Mouse (Mus musculus): ENCODE data around the gene Lrrn2. TPM values are rescaled to one million over a fixed set of nuclear protein-coding genes. Genes with fewer than 3 reads are reported as not detected.

The Lrrn2 gene
- total and polyA plus RNA-seq, 2 experiments from 2014 or later, result 44.6 to 90.9 TPM

DNA sequence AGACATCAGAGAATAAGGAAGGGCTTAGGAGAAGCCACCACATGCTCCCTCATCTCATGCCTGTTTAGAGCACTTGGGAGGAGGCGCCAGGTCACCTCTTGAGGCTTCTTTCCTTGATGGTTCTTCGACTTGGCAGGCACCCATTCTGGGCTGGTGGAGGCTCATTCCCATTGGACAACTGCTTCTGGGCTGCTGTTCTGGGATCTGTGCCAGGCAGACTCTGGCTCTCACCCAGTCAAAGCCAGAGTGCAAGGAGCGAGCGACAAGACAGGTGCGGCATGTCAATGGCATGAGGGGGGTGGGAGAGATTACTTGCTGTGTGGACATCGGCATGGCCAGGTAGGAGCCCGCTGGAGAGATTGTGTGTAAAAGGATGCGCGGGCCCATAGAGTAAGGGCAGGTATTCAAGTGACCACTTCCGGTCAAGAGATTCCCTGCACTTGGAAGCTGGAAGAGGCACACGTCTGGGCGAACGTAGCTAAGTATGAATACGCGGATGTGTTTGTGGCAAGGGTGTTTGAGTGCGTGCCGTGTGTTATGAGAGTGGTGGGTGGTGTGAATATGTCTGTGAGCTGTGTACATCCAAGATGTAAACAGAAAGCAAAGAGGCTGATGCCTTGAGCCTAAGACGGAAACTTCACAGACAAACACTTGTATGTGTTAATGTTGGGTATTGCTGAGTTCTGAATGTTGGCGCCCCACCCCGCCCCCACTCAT, 35.8 kb upstream of the Lrrn2 start:
- no peaks in the 10 kb centered on the region for H3K36me3 ChIP-seq (ENCODE audit: insufficient read depth)
- ATAC-seq, result peak; percentile 42; the same call in 1 of the 2 replicates
- no peaks in the 10 kb centered on the region for H3K9me3 ChIP-seq (ENCODE audit: low read length)
- WGBS, result 67% methylated on average over 20 of the region's 20 CpGs
- H3K4me3 ChIP-seq (ENCODE audit: low read depth, low read length), result no peak overlapping the region
- peak; percentile 59 for DNase-seq
- no peak overlapping the region for H3K4me2 ChIP-seq (ENCODE audit: low read depth)
- no peaks in the 10 kb centered on the region for H3K4me1 ChIP-seq (ENCODE audit: insufficient read depth)
- TF ChIP-seq CTCF (IDR thresholded peaks at IDR 0.05; ENCODE audit: low read depth), result no peak
- no peak overlapping the region for H3K27ac ChIP-seq (ENCODE audit: low read depth, low read length)
- no peaks in the 10 kb centered on the region for H3K27me3 ChIP-seq (ENCODE audit: insufficient read depth, low read length)
- H3K9ac ChIP-seq, result no peak overlapping the region

DNA sequence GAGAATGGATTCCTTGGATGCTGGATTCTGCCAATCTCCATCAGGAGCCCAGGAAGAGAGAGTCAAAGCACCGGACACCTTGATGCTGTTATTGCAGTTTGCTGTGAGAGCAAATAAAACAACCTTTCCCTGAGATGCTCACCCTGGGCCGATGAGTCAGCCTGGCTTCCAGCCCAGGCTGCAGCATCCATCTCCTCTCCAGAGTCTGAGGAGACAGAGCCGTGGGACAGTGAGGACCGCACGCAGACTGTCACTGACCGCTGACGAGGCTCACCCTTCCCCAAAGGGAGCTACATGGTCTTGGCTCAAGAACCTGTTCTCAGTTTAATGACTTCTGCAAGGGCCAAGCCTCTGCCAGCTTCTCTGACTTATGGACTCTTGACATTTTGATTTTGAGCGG, 34.3 kb upstream of the Lrrn2 start:
- TF ChIP-seq CTCF (IDR thresholded peaks at IDR 0.05; ENCODE audit: low read depth), result no peak
- no peaks in the 10 kb centered on the region for H3K36me3 ChIP-seq (ENCODE audit: insufficient read depth)
- 90% methylated on average over 8 of the region's 8 CpGs for WGBS

DNA sequence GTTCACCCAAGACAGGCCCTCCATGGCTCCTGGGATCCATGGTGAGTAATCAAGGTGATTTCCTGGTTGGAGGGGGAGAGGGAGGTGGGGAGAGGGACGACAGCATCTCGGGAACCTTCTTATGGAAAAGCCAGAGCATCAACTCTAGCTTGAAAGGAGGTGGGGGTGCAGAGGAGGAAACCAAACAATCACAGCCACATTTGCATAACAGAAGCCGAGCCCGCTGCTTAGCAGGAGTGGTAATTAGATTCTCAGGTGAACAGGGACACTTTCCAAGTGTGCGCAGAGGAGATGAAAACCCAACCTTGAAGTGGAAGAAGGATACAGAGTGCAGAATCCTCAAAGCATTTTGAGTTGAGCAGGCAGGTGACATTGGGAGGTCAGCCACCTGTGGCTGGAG, 29.3 kb upstream of the Lrrn2 start:
- Histone ChIP-seq H3K9me3 (ENCODE audit: low read length) (no peaks in the 10 kb centered on the region), H3K27me3 (ENCODE audit: insufficient read depth, low read length) (no peaks in the 10 kb centered on the region), H3K4me1 (ENCODE audit: insufficient read depth) (peaks cover 12% of the 10 kb centered on the region), H3K9ac (no peak overlapping the region; the same call in 1 of the 2 replicates), H3K36me3 (ENCODE audit: insufficient read depth) (no peaks in the 10 kb centered on the region), H3K4me3 (ENCODE audit: low read depth, low read length) (no peak overlapping the region), H3K27ac (ENCODE audit: low read depth, low read length) (no peak overlapping the region; the same call in 1 of the 2 replicates), H3K4me2 (ENCODE audit: low read depth) (no peak overlapping the region)
- TF ChIP-seq CTCF (IDR thresholded peaks at IDR 0.05; ENCODE audit: low read depth), result no peak
- ATAC-seq, result no peak; the same call in 1 of the 2 replicates
- DNase-seq, result no peak
- 16% methylated on average over 5 of the region's 5 CpGs for WGBS

More for the DNA sequence above, 34.3 kb upstream of the Lrrn2 start:
- ATAC-seq (no peak), DNase-seq (no peak)
- H3K4me1 ChIP-seq (ENCODE audit: insufficient read depth), result no peaks in the 10 kb centered on the region
- no peak overlapping the region for H3K9ac ChIP-seq
- H3K27me3 ChIP-seq (ENCODE audit: insufficient read depth, low read length), result no peaks in the 10 kb centered on the region
- H3K9me3 ChIP-seq (ENCODE audit: low read length), result no peaks in the 10 kb centered on the region
- no peak overlapping the region for H3K4me3 ChIP-seq (ENCODE audit: low read depth, low read length)
- H3K4me2 ChIP-seq (ENCODE audit: low read depth), result no peak overlapping the region
- no peak overlapping the region for H3K27ac ChIP-seq (ENCODE audit: low read depth, low read length)

DNA sequence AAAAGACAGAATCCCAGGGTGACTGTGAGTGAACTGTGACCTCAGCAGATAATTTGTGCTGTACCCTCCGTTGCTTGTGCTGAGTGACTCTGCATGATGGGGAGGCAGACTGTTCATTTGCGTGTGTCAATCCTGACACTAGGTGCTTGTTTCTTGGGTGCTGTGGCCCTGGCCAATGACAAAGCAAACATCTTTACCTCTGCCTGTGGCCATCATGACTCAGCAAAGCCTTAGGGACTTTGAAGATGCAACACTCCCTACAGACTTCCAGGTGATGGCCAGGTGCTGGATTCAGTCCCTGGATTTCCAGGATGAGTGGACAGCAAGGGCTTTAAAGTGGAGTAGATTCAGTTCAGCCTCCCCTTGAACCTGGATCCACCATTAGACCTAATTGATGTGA, 28.8 kb upstream of the Lrrn2 start:
- Histone ChIP-seq H3K27ac (ENCODE audit: low read depth, low read length) (peak overlapping the region; percentile 11; the same call in 1 of the 2 replicates), H3K9me3 (ENCODE audit: low read length) (no peaks in the 10 kb centered on the region), H3K4me1 (ENCODE audit: insufficient read depth) (peaks cover 12% of the 10 kb centered on the region), H3K27me3 (ENCODE audit: insufficient read depth, low read length) (no peaks in the 10 kb centered on the region), H3K9ac (no peak overlapping the region), H3K4me2 (ENCODE audit: low read depth) (no peak overlapping the region), H3K36me3 (ENCODE audit: insufficient read depth) (no peaks in the 10 kb centered on the region), H3K4me3 (ENCODE audit: low read depth, low read length) (no peak overlapping the region)
- ATAC-seq, result no peak
- 64% methylated on average over 2 of the region's 2 CpGs for WGBS
- DNase-seq, result no peak
- no peak for TF ChIP-seq CTCF (IDR thresholded peaks at IDR 0.05; ENCODE audit: low read depth)

DNA sequence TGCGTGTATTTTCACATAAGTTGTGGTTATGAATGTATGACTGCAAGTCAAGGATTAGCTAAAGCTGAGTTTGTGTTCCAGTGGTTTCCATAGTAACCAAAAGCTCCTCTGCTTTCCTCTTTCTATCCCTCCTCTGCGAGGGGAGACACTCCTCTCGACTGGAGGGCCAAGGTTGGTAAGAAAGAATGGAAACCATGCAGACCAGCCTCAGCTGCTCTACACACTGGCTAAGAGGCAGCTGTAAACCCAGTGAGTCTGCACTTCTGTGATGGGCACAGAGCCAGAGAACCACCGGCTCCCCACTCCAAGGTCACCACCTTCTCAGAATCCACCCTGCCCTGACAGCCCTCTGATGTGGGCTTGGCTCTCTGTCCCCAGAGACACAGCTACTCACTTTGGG, 28.3 kb upstream of the Lrrn2 start:
- H3K9me3 ChIP-seq (ENCODE audit: low read length), result no peaks in the 10 kb centered on the region
- DNase-seq (peak; percentile 41), ATAC-seq (peak; percentile 60)

DNA sequence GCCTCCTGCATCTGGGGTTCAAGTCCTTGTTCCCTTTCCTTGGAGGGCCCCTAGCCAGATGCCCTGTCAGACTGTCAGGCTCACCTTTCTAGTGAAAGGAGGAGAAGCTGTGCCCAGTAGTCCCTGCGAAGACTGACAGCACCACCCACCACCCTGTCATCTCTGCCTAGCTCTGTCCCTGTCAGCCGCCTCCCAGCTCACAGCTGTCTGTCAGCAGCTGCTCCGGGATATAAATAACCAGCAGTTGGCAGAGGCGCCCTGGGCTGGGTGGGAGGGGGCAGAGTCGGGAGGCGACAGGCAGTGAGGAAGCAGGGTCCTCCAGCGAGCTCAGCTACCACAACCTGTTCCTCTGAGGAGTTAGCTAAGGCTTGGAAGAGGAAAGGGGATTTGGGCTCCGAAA, 26.8 kb upstream of the Lrrn2 start:
- 30% methylated on average over 8 of the region's 8 CpGs for WGBS
- ATAC-seq, result peak; percentile 89

More for the DNA sequence above, 28.3 kb upstream of the Lrrn2 start:
- Histone ChIP-seq H3K4me3 (ENCODE audit: low read depth, low read length) (no peak overlapping the region), H3K4me1 (ENCODE audit: insufficient read depth) (peaks cover 12% of the 10 kb centered on the region), H3K36me3 (ENCODE audit: insufficient read depth) (no peaks in the 10 kb centered on the region), H3K4me2 (ENCODE audit: low read depth) (no peak overlapping the region), H3K9ac (no peak overlapping the region), H3K27me3 (ENCODE audit: insufficient read depth, low read length) (no peaks in the 10 kb centered on the region), H3K27ac (ENCODE audit: low read depth, low read length) (0 out of 2 replicates have a peak overlapping the region, but pooled peaks have one; percentile 22)
- 25% methylated on average over 4 of the region's 4 CpGs for WGBS
- no peak for TF ChIP-seq CTCF (IDR thresholded peaks at IDR 0.05; ENCODE audit: low read depth)

More for the DNA sequence above, 26.8 kb upstream of the Lrrn2 start:
- peak; percentile 68 for DNase-seq
- TF ChIP-seq CTCF (IDR thresholded peaks at IDR 0.05; ENCODE audit: low read depth), result no peak
- Histone ChIP-seq H3K9ac (no peak overlapping the region), H3K4me2 (ENCODE audit: low read depth) (no peak overlapping the region), H3K4me1 (ENCODE audit: insufficient read depth) (peaks cover 17% of the 10 kb centered on the region), H3K27ac (ENCODE audit: low read depth, low read length) (no peak overlapping the region), H3K4me3 (ENCODE audit: low read depth, low read length) (no peak overlapping the region), H3K27me3 (ENCODE audit: insufficient read depth, low read length) (no peaks in the 10 kb centered on the region), H3K9me3 (ENCODE audit: low read length) (no peaks in the 10 kb centered on the region), H3K36me3 (ENCODE audit: insufficient read depth) (no peaks in the 10 kb centered on the region)

Data from forebrain, postnatal 0 days (tissue).